Mouse (Mus musculus): ENCODE measurements around the gene Gm20388.

Gm20388 gene

DNA sequence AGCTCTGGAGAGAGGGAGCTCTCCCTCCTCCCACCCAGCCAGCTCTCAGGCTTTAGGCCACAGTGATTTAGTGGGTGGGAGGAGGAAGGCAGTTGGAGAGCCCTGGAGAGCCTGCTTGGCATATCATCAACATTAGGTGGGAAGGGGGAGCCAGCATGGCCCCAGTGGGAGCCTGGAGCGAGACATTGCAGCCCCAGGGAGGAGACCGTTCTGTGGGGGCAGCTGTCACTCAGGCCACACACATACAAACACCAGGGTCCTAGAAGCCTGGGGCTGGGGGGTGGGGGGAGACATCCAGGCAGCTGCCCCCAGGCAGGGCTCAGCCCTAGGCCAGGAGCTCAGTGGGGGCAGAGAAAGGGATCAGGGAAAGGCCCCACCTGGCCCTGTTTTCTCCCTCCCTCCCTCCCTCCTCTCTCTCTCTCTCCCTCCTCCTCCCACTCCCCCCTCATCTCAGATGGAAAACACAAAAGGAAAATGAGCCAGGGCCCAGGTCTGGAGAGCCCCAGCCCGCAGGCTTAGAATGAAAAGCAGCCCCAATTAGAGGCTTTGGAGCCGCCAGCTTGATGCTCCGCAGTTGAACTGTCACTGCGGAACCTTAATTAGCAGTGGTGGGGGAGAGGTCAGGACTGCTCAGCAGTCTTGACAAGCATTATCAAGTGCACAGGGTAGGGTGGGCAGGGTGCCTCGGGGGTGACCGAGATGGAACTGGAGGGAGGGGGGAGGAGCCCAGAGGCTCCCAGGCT is 514.7 kb downstream of the Gm20388 start:
- DNase-seq, result no peak

DNA sequence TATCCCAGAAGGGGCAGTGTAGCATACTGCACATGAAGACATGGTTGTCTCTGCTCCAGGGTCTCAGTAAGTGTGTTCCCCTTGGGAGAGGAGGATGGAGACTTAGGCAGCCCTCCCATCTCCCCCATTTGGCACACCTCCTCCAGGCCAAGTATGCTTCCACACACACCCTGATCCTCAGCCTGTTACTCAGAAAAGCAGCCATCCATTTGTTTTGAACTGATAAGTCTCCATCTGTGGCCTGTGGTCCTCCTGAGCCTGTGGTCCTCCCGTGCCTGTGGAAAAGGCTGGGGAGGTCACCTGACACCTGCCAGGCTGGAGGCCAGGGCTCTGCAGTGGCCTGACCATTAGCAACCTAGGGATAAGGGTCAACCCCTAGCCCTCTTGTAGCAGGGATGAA is 515.5 kb downstream of the Gm20388 start:
- no peak for DNase-seq

DNA sequence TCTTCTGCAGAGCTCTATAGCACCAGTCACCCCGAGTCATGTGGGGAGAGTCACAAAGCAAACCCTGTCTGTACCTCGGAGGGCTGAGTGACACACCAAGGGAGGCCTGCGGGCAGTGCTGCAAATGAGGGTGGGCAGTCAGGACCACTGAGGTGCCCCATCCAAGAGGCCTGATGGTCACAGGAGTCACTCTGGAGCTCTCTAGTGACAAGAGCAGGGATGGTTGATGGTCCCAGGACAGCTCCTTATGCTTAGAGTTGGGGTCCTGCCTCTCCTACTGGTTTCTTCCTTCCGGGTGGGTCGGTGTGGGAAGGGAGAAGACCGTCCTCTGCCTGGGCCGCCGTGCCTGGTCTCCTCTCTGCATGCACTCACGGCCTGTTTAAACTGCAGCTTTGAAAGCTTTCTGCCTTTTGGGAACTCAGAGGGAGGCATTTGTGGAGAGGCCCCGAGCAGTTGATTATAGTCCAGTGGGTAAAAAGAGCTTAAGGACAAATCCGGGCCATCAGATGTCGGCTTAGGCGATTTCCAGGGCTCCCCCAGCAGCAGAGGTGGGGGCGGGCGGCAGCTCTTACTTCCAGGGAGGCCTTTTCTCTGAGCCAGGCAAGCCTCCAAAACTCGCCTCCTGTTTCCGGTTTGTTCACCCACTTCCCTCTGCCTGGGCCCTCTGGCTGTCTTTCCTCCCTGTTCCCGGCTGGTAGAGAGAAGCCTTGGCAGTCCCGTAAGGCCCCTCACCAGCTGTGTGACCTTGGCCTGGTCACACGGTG is 516.2 kb downstream of the Gm20388 start:
- peak in 1 of 2 experiments; percentile 43 for DNase-seq

DNA sequence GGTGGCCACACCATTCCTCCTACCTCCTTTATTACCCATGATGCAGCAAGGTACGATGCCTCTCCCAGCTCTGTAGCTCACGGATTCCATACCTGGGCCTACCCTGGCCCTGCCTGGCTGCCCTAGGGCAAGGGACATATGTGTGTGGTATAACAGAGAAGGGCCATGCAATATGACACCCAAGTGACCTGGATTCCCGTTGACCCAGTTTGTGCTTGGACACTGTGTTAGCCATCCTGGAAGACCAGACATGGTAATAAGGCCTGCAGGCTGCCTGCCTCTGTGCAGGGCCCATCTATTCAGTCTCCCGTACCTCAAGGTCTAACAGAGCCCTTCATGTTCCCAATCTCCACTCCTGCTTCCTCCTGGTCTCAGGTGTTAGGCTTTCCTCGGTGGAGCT is 517.9 kb downstream of the Gm20388 start:
- DNase-seq, result no peak

DNA sequence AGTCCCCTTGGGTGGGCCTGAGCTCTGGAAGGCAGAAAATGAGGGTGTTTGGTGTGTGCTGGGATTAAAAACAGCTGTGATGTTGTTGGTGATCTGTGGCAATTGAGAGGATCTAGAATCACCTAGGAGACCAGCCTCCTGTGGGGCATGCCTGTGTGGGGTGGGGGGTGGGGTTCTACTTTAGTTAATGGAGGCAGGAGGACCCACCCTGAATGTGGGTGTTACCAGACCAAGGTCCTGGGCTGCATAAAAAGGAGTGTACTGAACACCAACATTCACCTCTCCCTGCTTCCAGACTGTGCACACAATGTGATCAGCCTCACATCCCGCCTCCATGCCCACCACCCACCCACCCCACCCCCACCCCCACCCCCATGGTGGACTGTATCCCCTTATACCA is 518.5 kb downstream of the Gm20388 start:
- DNase-seq, result no peak

DNA sequence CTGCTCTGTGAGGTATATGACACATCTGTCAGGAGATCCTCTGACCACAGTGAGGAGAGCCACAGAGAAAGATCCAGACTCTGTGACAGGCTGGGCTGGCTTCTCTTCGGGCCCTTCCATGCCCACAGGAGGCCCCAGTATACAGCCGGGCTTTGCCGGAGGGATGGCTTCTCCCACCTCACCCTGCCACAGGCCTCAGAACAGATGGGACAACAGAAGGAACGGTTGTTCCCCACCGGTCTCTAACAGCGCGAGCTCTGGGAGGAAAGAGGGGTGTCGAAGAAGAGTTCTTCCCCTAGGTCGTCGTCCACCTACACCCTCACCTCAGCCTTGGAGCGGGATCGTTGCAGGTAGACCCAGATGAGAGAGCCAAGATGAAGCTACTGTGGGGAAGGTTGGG is 520.4 kb downstream of the Gm20388 start:
- DNase-seq, result no peak

DNA sequence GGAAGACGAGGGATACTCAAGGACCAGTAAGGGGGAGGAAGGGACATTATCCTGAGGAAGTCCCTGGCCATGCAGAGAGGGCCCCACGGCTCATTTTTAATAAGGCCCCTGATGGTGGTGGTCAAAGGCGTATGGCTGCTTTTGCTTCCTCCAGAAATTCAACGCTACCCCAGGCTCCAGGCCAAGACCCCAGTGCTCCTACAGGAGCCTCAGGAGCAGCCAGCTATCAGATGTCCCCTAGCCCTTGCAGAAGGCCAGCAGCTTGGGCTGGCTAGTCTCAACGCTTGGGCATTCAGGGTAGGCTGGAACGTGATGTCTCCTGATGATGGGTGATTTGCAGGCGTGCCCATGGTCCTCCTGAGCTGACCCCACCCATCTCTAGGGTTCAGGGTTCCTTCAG is 521.8 kb downstream of the Gm20388 start:
- DNase-seq, result no peak

DNA sequence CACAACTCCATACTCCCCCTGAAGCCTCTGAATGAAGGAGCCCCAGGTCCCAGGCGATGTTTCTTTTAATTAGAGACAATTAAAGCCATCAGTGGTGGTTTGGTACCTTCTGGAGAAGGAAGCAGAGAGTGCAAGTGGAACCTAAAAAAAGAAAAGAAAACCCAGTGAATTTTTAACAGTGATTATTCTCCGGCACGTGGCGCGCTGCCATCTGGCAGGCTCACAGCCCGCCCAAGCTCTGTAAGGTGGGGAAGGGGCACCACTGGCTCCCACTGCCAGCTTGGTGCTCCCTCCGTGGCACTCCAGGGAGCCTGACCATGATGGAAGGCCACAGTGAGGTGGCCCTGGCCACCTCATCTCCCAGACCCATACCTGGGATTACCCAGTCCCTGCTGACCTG is 522.5 kb downstream of the Gm20388 start:
- no peak for DNase-seq

DNA sequence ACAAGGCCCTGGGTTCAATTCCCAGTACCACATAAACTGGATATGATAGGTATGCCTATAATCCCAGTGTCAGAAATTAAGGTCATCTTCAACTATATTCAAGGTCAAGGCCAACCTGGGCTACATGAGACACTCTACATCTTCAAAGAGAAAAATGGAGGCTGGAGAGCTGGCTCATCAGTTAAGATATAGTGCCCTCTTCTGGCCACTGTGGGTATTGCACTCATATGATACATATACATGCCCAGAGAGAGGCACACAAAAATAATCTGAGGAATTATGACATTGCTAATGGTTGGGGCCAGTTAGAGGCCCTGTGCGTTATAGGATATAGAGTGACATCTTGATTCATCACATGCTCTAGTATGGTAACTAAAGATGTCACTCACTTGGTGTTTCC is 523.1 kb downstream of the Gm20388 start:
- DNase-seq, result no peak

DNA sequence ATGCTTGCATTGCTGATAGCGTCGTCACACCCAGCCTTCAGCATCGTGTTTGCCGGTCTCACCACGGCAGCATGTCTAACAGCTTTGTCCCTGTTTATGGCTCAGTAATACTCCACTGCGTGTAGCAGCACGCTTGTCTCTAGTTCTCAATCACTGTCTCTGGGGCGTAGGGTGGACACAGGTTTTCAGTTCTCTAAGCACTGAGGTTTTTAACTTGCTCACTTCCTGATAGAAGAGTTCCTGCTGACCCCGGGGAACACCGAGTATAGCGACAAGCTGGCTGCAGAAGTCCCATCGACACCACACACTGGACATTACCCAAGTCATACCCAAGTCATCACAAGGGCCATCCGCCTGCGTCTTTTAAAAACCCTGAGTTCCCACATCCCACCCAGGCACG is 525.1 kb downstream of the Gm20388 start:
- DNase-seq, result no peak

DNA sequence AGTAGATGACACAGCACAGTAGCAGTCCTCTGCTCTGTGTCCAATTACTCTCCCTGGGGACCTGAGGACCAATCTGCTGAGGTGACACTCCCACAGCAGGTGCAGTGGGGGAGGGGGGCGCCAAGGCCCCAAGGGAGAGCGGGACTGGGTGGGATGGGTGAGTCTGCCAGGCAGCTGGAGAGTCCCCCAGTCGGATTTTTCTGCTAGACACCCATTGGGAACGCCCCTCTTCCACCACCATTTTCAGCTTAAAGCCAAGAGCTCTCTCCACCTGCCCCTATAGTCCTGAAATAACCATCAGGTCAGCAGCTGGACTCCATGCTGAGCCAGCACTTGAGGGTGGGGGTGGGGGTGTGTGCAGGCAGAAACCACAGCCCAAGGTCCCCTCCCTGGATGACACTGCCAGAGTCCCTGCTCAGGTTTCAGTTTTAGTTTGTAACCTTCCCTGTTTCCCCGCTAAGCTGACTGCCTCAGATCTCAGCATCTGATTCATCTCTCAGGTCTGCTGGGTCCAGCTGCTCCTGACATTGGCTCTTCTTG is 525.9 kb downstream of the Gm20388 start:
- DNase-seq, result no peak

DNA sequence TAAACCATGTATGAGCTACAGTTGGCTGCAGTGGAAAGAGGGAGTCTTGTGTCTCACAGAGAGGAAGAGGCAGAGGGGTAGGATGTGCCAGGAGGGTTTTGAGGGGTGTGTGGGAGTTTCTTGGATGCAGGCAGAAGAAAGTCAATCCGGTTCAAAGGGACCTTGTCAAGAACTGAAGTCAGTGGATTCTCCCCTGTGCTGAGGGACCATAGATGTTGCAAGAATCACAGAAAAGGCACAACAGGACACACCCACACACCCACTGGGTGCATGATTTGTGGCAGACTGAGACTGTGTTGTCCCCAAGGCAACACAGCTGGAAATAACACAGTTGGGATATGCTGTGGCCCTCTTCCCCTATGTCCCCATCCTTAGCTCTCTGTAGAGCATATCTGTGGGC is 526.6 kb downstream of the Gm20388 start:
- DNase-seq, result no peak

DNA sequence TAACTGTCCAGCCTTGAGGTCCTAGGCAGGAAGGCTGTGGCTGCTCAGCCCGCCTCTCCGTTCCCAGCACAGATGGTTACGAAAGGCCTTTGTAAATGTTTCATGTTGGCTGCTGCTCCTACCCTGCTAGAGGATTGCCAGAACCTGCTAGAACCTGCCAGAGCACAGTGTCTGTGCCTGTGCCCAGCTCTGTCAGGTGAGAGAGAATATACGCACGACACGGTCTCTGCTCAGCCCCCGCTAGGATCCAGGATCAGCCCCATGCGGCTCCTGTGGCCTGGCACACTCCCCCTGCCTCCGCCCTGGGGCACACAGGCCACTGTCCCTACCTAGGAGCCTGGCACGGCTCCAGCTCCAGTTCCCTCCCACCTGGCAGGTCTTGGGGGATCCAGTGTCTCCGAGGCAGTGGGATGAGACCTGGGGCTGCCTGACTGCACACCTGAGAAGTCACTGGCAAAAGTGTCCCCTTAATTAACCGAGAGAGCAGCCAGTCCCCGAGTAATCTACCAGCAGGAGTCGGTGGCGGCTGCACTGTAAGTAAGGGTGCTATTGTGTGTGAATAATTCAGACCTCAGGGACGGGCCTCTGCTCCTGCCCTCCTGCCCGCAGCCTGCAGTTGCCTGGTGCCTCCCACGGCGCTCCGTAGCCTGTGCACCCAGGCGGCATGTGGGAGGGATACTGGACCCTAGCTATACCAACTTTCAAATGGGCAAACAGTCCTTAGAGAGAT is 527.2 kb downstream of the Gm20388 start:
- DNase-seq, result peak; percentile 59 to 71

DNA sequence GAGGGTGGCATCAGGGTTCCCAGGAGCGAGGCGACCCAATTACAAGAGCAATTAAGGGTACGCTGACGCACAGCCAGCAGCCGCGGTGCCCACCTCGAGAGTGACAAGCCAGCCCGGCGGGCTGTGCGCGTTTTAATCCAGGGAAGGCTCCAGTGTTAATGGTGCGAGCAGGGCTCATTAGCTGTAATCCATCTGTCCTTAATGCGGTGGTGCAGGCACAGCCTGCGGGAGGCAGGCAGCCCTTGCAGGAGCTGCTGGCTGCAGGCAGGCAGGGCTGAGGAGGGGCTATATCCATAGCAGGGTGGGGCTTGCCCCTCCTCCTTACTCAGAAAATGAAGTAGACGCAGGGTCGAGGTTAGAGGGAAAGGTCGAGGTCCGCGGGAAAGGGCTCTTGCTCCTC is 528.7 kb downstream of the Gm20388 start:
- DNase-seq, result no peak

DNA sequence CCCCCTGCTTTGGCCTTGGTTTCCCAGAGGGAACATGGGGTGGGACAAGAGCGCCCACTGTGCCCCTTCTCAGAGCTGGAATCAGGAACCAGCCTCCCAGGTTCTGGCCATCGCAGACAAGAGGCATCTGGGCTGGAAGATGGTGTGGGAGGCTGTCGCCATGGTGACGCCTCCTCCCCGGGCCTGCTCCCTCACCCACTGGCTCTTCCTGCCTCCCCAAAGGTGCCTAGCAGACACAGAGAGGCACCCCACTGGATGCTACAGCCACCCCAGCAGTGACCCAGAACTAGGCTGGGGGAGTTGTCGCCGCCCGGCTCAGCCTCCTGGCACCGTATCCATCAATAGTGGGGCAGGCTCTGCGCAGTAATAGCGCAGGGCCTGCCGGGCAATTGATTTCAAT is 530.1 kb downstream of the Gm20388 start:
- no peak for DNase-seq

DNA sequence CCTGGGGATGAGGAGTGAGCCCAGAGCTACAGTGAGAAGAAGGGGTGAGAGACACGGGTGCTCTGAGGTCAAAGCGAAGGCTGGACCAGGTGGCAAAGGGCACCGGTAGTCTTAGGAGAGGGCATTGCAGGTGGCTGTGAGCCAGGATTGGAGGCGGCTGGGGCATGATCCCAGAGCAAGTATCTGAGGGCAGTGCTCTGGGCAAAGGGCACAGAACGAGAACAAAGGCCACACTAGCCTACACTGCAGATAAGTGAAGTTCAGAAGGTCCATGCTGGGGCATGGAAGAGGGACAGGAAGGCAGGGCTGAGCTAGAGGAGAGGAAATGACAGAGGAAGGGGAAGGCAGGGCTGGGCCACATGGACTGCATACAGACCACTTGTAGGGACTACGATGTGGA is 531.0 kb downstream of the Gm20388 start:
- DNase-seq, result peak; percentile 80 to 81

DNA sequence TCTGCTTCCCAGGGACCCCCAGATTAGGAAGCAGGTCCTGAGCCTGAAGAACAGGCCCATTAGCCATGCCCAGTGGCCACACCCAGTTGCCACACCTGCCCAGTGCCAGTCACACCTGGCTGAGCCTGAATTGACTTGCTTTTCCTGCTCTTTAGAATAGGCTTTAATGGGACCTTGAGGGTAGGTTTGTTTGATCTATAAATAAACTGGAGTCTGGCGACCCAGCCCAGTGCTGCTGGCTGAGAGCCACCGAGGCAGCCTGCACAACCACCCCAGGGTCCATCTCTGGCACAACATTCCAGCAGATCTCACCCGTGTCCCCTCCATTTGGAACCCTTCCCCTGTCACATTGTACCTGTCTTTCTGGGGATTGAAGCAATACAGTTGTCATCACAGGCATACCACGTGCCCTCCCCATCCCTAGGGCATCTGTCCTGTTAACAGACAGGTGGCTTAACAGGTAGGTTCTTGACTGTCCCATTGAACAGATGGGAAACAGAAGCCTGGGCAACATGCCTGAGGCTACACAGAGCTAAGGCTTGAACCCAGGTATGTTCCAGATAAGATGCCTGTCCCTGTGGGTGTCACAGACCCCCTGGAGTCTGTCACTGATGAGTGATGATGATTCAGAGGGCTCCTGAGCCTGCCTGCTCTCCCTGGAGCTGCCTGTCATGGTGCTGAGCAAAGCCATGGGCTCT is 531.8 kb downstream of the Gm20388 start:
- DNase-seq, result peak; percentile 34 to 57

DNA sequence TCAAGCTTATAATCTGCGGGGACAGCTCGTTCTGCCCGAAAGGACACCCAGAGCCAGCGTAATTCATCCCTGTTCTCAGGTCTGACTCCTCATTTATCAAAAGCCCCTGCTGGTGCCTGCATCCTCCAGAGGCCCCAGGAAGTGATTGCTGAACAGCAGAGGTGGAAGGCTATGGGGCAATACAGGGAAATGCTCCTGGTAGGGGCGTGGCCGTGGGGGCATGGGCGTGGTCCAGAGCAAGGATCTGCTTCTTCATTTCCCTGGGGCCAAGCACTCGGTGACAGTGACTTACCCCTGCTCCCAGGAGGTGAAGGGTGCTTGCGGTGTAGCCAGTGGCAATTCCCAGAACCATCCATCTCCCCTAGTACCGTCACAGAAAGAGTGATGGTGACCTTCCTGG is 534.6 kb downstream of the Gm20388 start:
- no peak for DNase-seq

DNA sequence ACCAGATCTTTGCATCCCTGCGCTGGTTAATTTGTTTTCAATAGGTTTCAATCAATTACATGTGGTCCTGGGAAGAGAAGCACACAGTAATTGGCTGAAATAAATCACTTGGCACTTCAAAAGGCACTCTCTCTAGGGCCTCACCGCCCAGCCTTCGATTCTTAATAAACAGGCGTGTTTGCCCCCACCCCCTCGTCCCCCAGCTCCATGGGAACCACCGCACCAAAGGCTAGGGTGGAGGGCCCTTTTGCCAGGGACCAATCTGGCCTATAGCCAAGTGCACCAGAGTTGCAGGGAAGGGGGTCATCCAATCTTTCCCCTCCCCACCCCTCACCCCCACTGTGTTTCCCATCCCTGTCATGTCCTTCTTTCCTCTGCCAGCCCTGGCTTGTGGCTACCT is 537.5 kb downstream of the Gm20388 start:
- DNase-seq, result no peak

DNA sequence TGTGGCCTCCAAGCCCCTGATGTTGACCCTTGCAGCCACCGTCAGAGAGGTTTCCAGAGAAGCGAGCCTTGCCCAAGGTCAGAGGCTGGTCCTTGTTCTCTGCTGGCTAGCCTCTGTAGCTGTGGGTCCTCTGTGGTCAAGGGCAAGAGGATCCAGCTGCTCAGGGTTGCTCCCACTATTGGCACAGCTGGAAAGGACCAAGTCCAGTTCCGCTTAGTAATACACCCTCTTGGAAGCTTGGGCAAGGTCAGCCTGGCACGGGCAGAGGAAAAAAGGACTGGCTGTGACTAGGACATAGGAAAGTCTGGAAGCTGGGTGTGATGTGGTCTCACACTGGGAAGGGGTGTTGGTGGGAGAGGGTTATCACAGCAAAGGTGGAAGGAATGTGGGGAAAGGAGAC is 538.5 kb downstream of the Gm20388 start:
- DNase-seq, result peak in 1 of 2 experiments; percentile 25

DNA sequence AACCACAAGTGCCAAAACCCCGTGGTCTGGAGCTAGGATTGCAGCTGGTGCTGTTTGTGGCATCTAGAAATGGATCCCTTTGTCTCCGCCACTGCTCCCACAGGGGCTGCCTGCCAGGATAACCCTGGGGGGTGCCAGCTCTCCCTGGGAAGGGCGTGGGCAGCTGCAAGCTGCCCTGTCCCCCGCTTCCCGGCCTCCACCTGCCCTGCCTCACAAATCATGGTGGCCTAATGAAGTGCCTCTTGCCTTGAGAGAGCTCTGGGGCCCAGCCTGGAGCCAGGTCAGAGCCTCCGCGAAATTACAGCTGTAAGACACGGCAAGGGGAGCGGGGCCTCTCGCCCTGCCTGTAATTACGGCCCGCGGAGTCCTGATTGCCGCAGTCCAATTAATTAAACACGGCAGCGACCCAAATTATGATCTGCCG is 539.0 kb downstream of the Gm20388 start:
- no peak for DNase-seq

DNA sequence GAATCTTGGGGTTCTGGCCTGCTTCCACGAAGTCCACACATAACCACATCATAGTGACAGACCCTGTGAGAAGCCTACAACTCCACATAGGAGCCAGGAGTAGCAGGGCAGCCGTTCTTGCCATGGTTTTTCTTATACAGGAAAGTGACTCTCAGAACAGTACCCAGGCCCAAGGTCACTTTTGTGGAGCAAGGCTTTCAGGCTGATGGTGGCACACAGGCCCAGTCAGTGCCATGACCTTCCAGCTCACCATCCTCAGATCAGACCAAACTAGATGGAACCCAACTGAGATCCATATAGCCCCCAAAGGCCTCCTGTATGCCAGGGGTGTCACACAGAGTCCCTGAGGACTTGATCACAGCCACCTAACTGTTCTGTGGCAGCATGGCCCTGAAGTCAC is 541.5 kb downstream of the Gm20388 start:
- no peak for DNase-seq

DNA sequence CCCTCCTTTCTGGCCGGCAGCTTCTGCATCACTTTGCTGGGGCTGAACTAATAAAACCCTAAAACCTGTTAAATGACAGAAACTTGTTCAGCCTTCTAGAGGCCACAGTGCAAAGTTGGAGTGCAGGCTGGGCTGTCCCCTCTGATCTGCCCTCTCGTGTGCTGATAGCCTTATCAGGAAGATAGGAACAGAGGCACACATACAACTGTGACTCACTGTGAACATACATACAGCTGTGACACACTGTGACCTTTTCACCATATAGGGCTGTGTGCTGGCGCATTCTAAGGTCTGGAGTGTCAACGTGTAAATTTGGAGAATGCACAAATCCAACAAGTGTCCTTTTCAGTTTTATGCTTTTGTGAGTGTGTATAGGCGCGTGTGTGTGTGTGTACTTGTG is 543.8 kb downstream of the Gm20388 start:
- no peak for DNase-seq

All from kidney, adult 8-10 months (tissue).